Mouse (Mus musculus) intestine, postnatal 0 days (tissue): ENCODE data around the gene Rab19. TPM values are rescaled to one million over a fixed set of nuclear protein-coding genes. Genes with fewer than 3 reads are reported as not detected.

Experiments used
- ATAC-seq: fragments of 200-750 bp; cut with Nextera tagmentation; 2 replicates; pipeline ENCODE4 v1.8.0; 2017; ENCODE audit warnings: mild to moderate bottlenecking, moderate TSS enrichment, moderate library complexity
- H3K27ac ChIP-seq: fragments of 300-500 bp; sonication (generic); 2 replicates; pipeline ENCODE4 v1.5.1; 2014; ENCODE audit warnings: mild to moderate bottlenecking, low read depth, low read length, moderate library complexity
- H3K27me3 ChIP-seq: fragments of 300-500 bp; sonication (generic); replicated peaks from 2 replicates; pipeline ENCODE4 v1.6.1; 2014; ENCODE audit warnings: low read length, mixed read lengths; ENCODE audit not compliant: control insufficient read depth, insufficient read depth
- H3K36me3 ChIP-seq: fragments of 300-500 bp; sonication (generic); 2 replicates; pipeline ENCODE4 v1.6.1; 2014; ENCODE audit warnings: mild to moderate bottlenecking, moderate library complexity; ENCODE audit not compliant: control insufficient read depth, insufficient read depth
- H3K4me1 ChIP-seq: fragments of 300-500 bp; sonication (generic); replicated peaks from 2 replicates; pipeline ENCODE4 v1.6.1; 2014; ENCODE audit warnings: antibody characterized with exemption, low read length, mixed read lengths; ENCODE audit not compliant: control insufficient read depth, insufficient read depth
- H3K4me2 ChIP-seq: fragments of 300-500 bp; sonication (generic); replicated peaks from 2 replicates; pipeline ENCODE4 v1.6.1; 2014; ENCODE audit warnings: low read depth, mild to moderate bottlenecking, moderate library complexity
- H3K4me3 ChIP-seq: fragments of 300-500 bp; sonication (generic); 2 replicates; pipeline ENCODE4 v1.5.1; 2014; ENCODE audit warnings: low read depth, low read length
- H3K9ac ChIP-seq: fragments of 300-500 bp; sonication (generic); 2 replicates; pipeline ENCODE4 v1.6.1; 2014; ENCODE audit warnings: mild to moderate bottlenecking, low read depth, low read length
- H3K9me3 ChIP-seq: fragments of 300-500 bp; sonication (generic); 2 replicates; pipeline ENCODE4 v1.6.1; 2016; ENCODE audit warnings: mixed run types; ENCODE audit not compliant: control insufficient read depth
- CTCF ChIP-seq: sonication (generic); IDR thresholded peaks from 2 replicates; pipeline ENCODE4 v1.5.1; 2016; ENCODE audit warnings: low read depth, mild to moderate bottlenecking, control low read depth, antibody characterized with exemption, moderate library complexity
- WGBS: fragments of 180-500 bp; shearing (Covaris S2); extraction: QIAGEN DNeasy Blood & Tissue Kit; methylation state at CpG from one replicate; pipeline ENCODE4 v1.1.7; 2014; 5-methylcytosine and 5-hydroxymethylcytosine counted together
- polyA plus RNA-seq: library from polyadenylated mRNA; unstranded; fragments of >200 nt; fragmentation: Nextera tagmentation; extraction: Ambion mirVana; gene quantifications from 2 replicates; pipeline ENCODE4 v1.2.1, GENCODE M21; 2015

The Rab19 gene
- 14.0 and 14.7 TPM in 2 replicates for polyA plus RNA-seq

DNA sequence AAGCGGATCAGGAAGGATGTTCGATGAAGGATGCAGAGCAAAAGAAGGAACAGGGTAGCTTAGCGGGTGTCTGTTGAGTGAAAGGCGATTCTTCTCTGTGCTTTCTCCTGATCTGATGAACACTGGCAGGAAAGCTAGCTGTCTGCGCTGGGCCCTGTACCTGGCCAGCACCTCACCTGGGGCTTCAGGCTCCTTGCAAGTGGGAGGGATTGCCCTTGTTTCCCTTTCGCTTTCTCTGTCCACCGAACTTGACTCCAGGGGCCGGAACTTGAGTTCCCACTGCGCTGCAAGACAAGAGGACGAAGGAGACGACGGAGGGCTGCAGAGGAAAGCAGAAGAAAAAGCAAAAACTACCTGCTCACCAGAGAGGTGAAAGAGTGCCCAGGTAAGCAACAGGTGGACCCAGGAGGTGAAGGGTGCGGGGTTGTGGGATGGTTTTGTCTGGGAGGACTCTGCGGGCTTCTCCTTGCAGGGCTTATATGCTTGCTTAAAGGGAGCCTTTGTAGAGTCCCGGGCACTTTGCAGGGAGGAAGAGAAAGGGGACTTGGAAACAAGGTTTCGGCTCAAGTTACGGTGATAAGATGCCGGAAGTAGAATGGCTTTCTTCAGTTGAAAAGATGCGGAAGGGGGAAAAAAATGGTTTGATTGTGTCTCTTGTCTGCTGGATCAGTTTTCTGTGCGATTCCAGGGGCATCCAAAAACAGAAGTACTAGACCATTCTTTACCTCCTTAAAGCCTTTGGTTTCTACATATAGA lies at the start of gene Rab19:
Gene Rab19 (plus strand): TSS at position 51 of the 756 bp plus-strand sequence.
- ATAC-seq = peak; percentile 52
- peak within 1 kb of the TSS; percentile 35 for H3K9ac ChIP-seq

DNA sequence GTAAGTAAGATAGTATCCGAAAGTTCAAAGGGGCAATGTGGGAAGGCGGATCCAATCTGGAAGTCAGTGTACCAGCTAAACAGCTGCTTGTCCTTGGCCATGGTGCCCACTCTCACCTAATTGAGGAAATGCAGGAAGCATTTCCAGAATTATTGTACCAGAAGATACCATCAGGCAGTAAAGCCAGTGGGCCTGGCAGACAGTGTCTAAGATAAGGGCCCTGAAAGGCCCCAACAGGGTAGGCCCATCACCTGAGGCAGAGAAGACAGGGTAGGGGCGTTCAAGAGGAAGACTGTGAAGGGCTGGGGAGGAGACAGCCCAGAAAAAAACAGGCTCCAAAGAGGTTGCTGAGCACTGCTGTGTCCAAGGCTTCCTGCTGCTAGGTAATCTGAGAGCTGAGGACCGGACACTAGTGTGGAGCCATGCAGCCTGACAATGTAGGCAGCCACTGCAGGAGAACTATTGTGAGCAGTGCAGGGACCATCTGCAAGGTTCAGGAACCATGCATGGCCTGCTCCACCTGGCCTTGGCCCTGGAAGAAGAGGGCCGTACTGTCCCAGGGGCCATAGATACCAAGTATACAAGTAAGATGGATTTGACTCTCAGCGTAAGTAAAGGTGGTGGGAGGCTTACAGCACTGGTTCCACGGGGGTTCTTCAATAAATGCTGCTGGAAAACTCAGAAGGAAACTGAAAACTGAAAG lies 48.8 kb upstream of the Rab19 start:
- no peak for TF ChIP-seq CTCF
- Histone ChIP-seq H3K9ac (no peak overlapping the region), H3K4me3 (no peak overlapping the region), H3K27me3 (no peaks in the 10 kb centered on the region), H3K9me3 (no peaks in the 10 kb centered on the region), H3K36me3 (peaks cover 27% of the 10 kb centered on the region), H3K4me1 (peaks cover 3% of the 10 kb centered on the region; the same call in 1 of the 2 replicates), H3K27ac (peak overlapping the region; percentile 51; the same call in 1 of the 2 replicates), H3K4me2 (no peak overlapping the region)
- 62% methylated on average over 7 of the region's 7 CpGs for WGBS
- ATAC-seq = peak; percentile 73

More for the DNA sequence above, at the start of gene Rab19:
- Histone ChIP-seq H3K4me3 (peak within 1 kb of the TSS; percentile 47), H3K4me2 (peak within 1 kb of the TSS; percentile 67), H3K27me3 (no peaks in the 10 kb centered on the region), H3K9me3 (no peaks in the 10 kb centered on the region), H3K36me3 (no peaks in the 10 kb centered on the region), H3K27ac (peak within 1 kb of the TSS; percentile 63), H3K4me1 (peaks cover 4% of the 10 kb centered on the region; the same call in 1 of the 2 replicates)
- WGBS = 4% methylated on average over 20 of the region's 20 CpGs
- TF ChIP-seq CTCF = no peak

DNA sequence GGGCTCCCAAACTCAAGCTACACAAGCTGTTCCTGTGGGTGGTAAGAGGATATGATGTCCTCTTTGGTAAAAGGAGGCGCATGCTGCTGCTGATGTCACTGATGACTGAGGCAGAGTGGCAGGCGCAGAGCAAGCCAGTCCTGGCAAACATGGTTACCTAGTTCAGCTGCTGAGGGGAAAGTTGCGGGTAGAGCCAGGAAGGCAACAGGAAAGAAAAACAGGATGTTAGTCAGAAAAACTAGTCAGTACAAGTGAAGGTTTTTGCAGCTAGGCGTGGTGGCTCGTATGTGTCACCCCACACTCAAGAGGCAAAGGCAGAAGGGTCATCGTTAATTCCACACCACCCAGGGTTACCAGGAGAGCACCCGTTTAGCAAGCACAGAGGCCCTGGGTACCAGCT lies 46.8 kb upstream of the Rab19 start:
- H3K27ac ChIP-seq = no peak overlapping the region
- no peaks in the 10 kb centered on the region for H3K27me3 ChIP-seq
- H3K9me3 ChIP-seq = no peaks in the 10 kb centered on the region
- TF ChIP-seq CTCF = no peak
- no peak overlapping the region for H3K4me2 ChIP-seq
- no peak overlapping the region for H3K9ac ChIP-seq
- no peak overlapping the region for H3K4me3 ChIP-seq
- no peak for ATAC-seq
- peaks cover 3% of the 10 kb centered on the region; the same call in 1 of the 2 replicates for H3K4me1 ChIP-seq
- peaks cover 43% of the 10 kb centered on the region for H3K36me3 ChIP-seq
- WGBS = 87% methylated on average over 7 of the region's 7 CpGs

GRCm38 (mm10) chr6:39334873-39335272 lies 46.1 kb upstream of the Rab19 start:
- Histone ChIP-seq H3K27ac (no peak overlapping the region), H3K27me3 (no peaks in the 10 kb centered on the region), H3K4me3 (no peak overlapping the region), H3K4me2 (no peak overlapping the region), H3K9ac (no peak overlapping the region), H3K9me3 (no peaks in the 10 kb centered on the region), H3K4me1 (peaks cover 3% of the 10 kb centered on the region; the same call in 1 of the 2 replicates), H3K36me3 (peaks cover 43% of the 10 kb centered on the region)
- 92% methylated on average over 3 of the region's 3 CpGs for WGBS
- ATAC-seq = no peak
- peak; percentile 35; the same call in 1 of the 2 replicates for TF ChIP-seq CTCF

DNA sequence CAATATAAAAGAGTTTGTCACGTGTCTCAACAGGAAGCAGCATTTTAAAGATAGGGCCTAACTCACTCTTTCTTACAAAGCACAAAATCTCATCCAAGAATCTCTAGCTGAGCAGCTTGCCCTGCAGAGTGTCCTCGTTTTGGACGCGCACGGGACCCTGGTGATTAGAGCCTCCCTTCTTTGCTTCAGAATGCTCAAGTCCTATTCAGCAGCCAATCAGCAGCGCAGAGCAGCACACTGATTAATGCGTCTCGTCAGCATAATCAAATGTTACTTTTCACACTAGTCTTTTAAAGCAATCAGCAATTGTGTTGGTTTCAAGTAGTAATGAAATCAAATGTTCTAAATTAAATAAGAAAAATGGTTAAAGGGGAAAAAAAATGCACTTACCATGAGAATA lies 42.6 kb upstream of the Rab19 start:
- 89% methylated on average over 8 of the region's 8 CpGs for WGBS
- no peak for ATAC-seq
- Histone ChIP-seq H3K36me3 (peaks cover 46% of the 10 kb centered on the region), H3K9me3 (no peaks in the 10 kb centered on the region), H3K27ac (no peak overlapping the region), H3K4me2 (no peak overlapping the region), H3K4me1 (no peaks in the 10 kb centered on the region), H3K9ac (no peak overlapping the region), H3K27me3 (no peaks in the 10 kb centered on the region), H3K4me3 (no peak overlapping the region)
- TF ChIP-seq CTCF = no peak

DNA sequence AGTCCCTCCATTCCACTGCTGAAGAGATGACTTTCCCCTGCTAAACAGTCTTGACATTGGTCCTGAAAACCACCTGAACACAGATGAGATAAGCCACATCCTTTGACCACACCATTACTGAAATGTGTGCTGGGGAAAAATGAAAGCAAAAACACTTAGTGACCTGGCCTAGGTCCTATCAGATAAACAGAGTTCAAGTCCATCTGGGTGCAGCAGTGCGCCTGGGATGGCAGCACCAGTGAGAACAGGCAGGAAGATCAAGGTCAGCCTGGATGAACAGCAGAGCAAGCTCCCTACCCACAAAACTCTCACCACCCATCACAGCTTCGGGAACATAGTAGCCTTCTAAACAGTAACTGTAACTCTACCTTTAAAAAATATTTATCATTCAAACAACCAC lies 39.2 kb upstream of the Rab19 start:
- Histone ChIP-seq H3K4me2 (no peak overlapping the region), H3K4me1 (no peaks in the 10 kb centered on the region), H3K9me3 (no peaks in the 10 kb centered on the region), H3K9ac (no peak overlapping the region), H3K27ac (no peak overlapping the region), H3K4me3 (no peak overlapping the region), H3K27me3 (no peaks in the 10 kb centered on the region), H3K36me3 (peaks cover 48% of the 10 kb centered on the region)
- ATAC-seq = peak; percentile 64
- TF ChIP-seq CTCF = no peak
- WGBS = 60% methylated on average over 2 of the region's 2 CpGs
